Mouse (Mus musculus) right cerebral cortex, adult 2 months (tissue): ENCODE measurements around the gene Gtf3a.

ENCODE experiments used
- DNase-seq, 2 experiments: peaks; one replicate each; pipeline ENCODE4 v3.0.0; 2021 to 2022; ENCODE audit warnings: low spot score in 2 of 2

The Gtf3a gene

DNA sequence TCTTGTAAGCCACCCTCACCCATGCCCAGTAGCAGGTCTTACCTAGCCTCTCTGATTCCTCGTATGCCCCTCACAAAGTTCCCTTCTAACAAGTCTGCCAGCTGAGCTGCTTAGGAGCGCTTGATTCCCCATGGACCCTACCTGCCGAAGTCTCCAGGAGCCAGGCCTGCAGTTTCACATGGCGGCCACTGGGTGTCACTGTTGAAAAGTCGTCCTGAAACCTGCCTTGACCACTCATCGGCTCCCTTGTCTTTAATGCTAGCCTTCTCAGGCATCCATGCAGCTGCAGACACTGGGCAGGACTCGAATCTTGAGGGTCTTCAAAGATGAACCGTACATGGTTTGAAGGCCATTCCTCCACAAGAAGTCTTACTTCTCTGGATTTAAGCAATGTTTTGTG is 34.8 kb downstream of the Gtf3a start:
- DNase-seq = peak; percentile 59 to 70

DNA sequence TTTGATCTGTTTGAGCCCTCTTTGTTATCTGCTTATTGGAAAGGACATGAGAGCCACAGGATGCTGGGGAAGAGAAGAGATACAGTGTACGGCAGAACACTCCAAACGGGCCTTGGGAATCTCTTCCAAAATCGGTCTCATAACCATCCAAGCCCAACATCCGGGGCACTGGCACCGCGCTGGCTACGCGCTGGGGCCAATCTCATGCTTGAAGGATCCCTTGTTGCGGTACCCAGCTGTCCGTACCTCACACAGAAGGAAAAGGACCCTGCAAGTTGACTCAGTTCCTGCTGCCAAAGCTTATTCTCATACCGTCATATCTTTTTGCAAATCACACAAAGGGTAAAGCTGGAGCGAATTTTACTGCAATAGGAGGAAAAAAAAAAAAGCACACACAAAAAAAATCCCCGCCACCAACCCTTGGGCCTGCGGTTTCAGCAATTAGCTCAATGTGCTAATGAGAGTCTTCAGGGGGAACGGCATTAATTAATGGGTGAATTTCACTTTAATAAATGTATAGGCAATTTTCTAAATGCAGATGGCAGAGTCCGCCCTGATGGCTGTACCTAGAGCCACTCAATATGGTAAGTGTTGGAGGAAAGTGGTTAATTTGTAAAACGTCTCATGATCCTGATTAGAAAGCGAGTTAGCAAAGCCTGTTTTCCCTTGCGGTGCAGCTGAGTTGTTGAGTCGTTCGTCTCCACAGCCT is 37.4 kb downstream of the Gtf3a start:
- DNase-seq = no peak

DNA sequence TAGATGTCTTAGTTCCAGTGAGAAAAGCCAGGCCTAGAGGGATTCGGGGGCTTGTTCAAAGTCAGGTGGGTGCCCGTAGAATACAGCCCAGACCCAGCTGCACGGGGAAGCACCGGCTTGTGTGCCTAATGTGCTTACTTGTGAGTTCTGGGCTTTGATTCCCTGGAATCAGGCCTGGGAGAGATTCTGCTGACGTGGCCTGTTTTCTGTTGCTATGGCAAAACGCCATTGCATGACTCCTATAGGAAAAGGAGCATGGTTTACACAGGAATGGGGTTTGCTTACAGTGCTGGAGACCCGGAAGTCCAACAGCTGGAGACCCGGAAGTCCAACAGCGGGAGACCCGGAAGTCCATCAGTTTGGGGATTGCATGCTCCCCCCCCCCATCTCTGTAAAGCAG is 39.1 kb downstream of the Gtf3a start:
- no peak for DNase-seq

DNA sequence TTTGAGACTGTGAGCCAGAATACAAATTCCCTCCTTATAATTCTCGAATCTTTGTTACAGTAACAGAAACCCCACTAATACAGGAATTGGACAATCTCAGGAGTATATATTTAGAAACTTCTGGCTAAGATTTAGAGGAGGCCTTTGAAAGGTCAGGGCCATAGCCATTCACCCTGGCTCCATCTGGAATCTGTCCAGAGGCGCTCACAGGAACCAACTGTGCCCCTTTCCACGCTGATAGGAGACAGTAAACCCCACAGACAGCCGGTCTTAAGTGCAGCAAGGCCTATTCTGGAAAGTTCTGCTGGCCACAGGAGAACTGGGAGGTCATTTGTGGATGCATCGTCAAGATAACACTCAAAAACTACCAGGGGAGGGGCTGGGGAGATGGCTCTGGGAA is 40.6 kb downstream of the Gtf3a start:
- no peak for DNase-seq

DNA sequence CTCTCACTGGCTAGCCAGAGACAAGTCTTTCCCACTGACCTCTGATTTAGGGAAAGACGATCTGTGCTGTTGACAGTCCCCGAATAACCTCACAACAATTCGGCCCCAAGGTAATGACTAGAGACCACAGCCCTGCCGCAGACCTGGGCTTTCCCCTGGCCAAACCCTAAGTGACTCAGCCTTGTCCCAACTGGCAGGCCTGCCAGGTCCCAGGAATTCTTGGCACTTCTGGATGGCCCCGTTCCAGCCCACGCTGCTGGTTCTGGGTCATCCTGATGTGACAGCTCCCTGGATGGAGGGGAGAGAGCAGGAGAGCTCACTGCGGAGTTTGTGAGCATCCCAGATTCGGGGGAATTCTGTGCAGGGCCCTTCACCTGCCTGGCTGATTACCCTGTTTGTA is 45.1 kb downstream of the Gtf3a start:
- DNase-seq = peak in 1 of 2 experiments; percentile 15

DNA sequence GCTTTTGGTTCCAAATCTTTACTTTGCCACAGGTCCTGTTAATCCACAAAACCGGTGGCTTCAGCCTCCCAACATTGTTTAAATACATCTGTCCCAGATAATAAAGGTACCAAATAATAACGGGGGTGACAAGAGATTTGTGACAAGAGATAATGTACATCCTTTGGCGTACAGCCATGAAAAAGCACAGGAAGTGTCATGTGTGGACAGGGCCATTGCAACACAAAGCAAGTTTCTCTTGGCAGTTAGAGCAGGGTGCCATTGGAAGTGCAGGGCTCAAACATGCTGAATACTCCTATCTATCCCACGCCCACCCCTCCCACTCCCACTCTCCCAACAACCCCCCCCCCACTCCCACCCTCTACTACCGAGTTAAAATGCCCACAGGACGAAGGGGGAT is 46.5 kb downstream of the Gtf3a start:
- no peak for DNase-seq

DNA sequence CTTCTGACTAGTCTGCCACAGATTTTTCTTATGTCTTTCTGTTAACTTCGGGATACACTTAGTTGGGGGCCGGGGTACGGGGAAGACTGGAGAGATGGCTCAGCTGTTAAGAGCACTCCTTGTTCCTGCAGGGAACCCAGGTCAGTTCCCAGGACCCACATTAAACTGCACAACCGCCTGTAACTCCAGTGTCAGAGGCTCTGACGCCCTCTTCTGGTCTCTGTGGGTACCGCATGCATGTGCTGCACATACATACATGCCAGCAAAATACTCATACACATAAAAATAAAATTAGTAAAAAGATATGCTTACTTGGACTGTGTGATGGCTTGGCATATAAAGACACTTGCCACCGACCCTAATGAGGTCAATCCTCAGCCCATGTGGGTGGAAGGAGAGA is 48.4 kb downstream of the Gtf3a start:
- no peak for DNase-seq

DNA sequence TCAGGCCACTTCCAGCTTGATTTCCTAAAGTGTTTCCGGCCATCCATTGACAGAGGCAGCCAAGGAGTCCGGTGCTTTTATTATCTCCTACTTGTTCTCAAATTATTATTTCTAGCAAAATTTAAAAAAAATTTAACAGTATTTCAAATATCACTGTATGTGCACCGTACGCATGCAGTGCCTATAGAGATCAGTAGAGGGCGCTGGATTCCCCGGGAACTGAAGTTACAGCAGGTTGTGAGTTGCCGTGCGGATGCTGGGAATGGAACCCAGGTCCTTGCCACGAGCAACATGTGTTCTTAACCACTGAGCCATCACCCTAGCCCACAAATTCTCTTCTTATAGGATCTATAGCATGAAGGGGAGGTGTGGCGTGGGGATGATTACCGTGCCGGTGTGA is 50.3 kb downstream of the Gtf3a start:
- no peak for DNase-seq

DNA sequence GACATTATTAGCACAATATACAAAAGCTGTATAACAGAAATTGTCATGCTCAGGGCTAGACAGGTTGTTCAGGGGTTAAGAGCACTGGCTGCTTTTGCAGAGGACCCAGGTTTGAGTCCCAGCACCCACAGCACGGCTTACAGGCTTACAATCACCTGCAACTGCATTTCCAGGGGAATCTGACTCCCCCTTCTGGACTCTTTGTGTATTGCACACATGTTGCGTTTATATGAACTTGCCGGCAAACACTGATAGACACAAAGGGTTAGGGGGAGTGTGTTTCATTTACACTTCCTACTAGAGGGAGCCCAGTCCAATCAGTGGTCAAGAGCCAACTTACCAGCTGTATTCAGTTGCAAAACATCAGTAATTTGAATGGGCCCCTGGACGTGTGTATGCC is 52.9 kb downstream of the Gtf3a start:
- DNase-seq = no peak

DNA sequence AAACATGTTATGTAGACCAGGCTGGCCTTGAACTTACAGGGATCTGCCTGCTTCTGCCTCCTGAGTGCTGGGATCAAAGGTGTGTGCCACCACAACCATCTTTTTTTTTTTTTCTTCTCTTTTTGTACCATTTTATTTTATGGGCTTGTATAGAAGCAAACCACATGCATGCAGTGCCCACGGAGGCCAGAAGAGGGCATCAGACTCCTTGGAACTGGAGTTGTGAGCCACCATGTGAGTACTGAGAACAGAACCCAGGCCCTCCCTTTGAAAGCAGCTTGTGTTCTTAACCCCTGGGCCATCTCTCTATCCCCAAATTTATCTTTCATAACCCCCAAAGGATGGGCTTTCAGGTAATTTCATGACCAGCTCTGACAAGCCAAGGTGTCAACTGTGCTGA is 54.8 kb downstream of the Gtf3a start:
- DNase-seq = no peak
